Mouse (Mus musculus): ENCODE results near the gene Grpel1.

Gene Grpel1

GRCm38 (mm10) chr5:36464709-36465661, at the start of gene Grpel1:
Gene Grpel1 (plus strand): TSS chr5:36464998.
- DNase-seq: peak; percentile 100

GRCm38 (mm10) chr5:36419861-36420260, 44.9 kb upstream of the Grpel1 start:
- DNase-seq: no peak

GRCm38 (mm10) chr5:36422689-36423088, 42.1 kb upstream of the Grpel1 start:
- DNase-seq: no peak

GRCm38 (mm10) chr5:36424676-36425075, 40.1 kb upstream of the Grpel1 start:
- no peak for DNase-seq

- no peak for DNase-seq
Measured at GRCm38 (mm10) chr5:36426404-36426803, 38.4 kb upstream of the Grpel1 start.

- no peak for DNase-seq
Measured at GRCm38 (mm10) chr5:36427831-36428230, 37.0 kb upstream of the Grpel1 start.

GRCm38 (mm10) chr5:36429551-36429950, 35.2 kb upstream of the Grpel1 start:
- no peak for DNase-seq

GRCm38 (mm10) chr5:36431711-36432110, 33.1 kb upstream of the Grpel1 start:
- DNase-seq: no peak

- no peak for DNase-seq
Measured at GRCm38 (mm10) chr5:36434398-36434967, 30.3 kb upstream of the Grpel1 start.

GRCm38 (mm10) chr5:36436858-36437257, 27.9 kb upstream of the Grpel1 start:
- no peak for DNase-seq

- no peak for DNase-seq
Measured at GRCm38 (mm10) chr5:36440741-36441140, 24.1 kb upstream of the Grpel1 start.

- peak; percentile 10 for DNase-seq
Measured at GRCm38 (mm10) chr5:36444611-36445010, 20.2 kb upstream of the Grpel1 start.

- peak; percentile 73 for DNase-seq
Measured at GRCm38 (mm10) chr5:36445028-36445427, 19.8 kb upstream of the Grpel1 start.

GRCm38 (mm10) chr5:36446166-36446890, 18.5 kb upstream of the Grpel1 start:
- no peak for DNase-seq

GRCm38 (mm10) chr5:36447872-36448271, 16.9 kb upstream of the Grpel1 start:
- no peak for DNase-seq

- no peak for DNase-seq
Measured at GRCm38 (mm10) chr5:36449710-36450358, 15.0 kb upstream of the Grpel1 start.

- no peak for DNase-seq
Measured at GRCm38 (mm10) chr5:36451119-36451518, 13.7 kb upstream of the Grpel1 start.

- DNase-seq: no peak
Measured at GRCm38 (mm10) chr5:36451872-36452389, 12.9 kb upstream of the Grpel1 start.

GRCm38 (mm10) chr5:36452821-36453220, 12.0 kb upstream of the Grpel1 start:
- no peak for DNase-seq

- DNase-seq: no peak
Measured at GRCm38 (mm10) chr5:36457706-36458105, 7.1 kb upstream of the Grpel1 start.

- no peak for DNase-seq
Measured at GRCm38 (mm10) chr5:36458926-36459325, 5.9 kb upstream of the Grpel1 start.

- no peak for DNase-seq
Measured at GRCm38 (mm10) chr5:36460712-36461111, 4.1 kb upstream of the Grpel1 start.

GRCm38 (mm10) chr5:36461231-36461630, 3.6 kb upstream of the Grpel1 start:
- no peak for DNase-seq

All from cerebellum, adult 9-11 months (tissue).